Mouse (Mus musculus): ENCODE data around the gene Egflam. TPM values are rescaled to one million over a fixed set of nuclear protein-coding genes. Genes with fewer than 3 reads are reported as not detected.

The Egflam gene
- polyA plus RNA-seq, 1 experiment from 2014 or later = 15.3 TPM

DNA sequence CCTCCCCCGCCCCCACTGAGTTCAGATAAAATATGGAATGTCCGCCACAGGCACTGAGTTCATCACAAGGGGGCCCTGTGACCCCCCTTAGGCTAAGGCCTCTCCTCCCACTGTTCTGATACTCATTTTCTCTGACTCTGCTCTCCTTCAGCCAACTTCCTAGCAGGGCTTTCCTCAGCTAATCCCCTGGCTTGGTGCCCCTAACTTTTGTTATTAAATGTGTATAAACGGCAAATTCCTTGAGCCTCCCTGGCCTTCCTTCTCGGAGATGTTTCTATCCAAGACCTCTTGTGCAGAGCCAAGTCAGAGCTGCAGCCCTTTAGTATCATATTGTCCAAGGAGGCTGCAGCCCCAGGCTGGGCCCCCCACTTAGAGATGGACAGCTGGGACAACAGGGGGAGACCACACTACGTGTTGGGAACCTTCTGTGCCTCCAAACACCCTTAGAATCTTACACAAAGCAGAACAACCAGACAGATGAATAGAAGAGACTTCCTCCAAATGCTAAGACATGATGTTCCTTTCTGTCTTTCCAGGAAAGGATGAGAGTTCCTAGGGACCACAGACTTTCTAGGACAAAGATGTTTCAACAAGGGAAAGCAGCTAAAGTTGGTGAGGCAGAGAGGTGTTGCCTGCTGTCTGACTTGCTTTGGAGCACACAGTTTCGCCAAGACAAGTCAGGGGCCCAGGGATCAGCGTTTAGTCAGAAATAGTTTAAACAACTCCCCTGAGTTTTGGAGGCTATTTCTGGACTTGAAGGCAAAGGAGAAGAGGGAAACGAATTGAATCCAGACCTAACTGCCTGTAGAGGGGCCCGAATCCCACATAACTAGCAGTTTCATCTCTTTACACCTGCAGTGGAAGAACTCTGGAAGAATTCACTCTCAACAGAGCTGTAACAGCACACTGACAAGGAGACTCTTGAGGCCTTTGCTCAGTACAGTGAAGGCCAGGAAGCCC is 196.5 kb downstream of the Egflam start:
- ATAC-seq (ENCODE audit: low FRiP score, low TSS enrichment) = no peak
- no peak overlapping the region for H3K4me3 ChIP-seq (ENCODE audit: low read length)
- H3K4me1 ChIP-seq (ENCODE audit: control insufficient read depth, insufficient read depth, low read length) = peaks cover 24% of the 10 kb centered on the region; the same call in 1 of the 2 replicates
- H3K4me2 ChIP-seq (replicated peaks; ENCODE audit: low read depth, low read length) = no peak overlapping the region
- H3K9me3 ChIP-seq (ENCODE audit: control insufficient read depth, low read length) = no peaks in the 10 kb centered on the region
- H3K27me3 ChIP-seq (ENCODE audit: control insufficient read depth, insufficient read depth, low read length) = no peaks in the 10 kb centered on the region
- WGBS = 63% methylated on average over 9 of the region's 9 CpGs
- H3K9ac ChIP-seq (ENCODE audit: low read depth, low read length) = no peak overlapping the region
- no peaks in the 10 kb centered on the region for H3K36me3 ChIP-seq (ENCODE audit: control insufficient read depth, insufficient read depth, low read length)
- H3K27ac ChIP-seq (ENCODE audit: low read depth, low read length) = no peak overlapping the region

GRCm38 (mm10) chr15:7200286-7200685 is 197.9 kb downstream of the Egflam start:
- Histone ChIP-seq H3K9ac (ENCODE audit: low read depth, low read length) (no peak overlapping the region), H3K4me2 (replicated peaks; ENCODE audit: low read depth, low read length) (no peak overlapping the region), H3K36me3 (ENCODE audit: control insufficient read depth, insufficient read depth, low read length) (no peaks in the 10 kb centered on the region), H3K4me1 (ENCODE audit: control insufficient read depth, insufficient read depth, low read length) (peaks cover 24% of the 10 kb centered on the region; the same call in 1 of the 2 replicates), H3K27ac (ENCODE audit: low read depth, low read length) (no peak overlapping the region), H3K27me3 (ENCODE audit: control insufficient read depth, insufficient read depth, low read length) (no peaks in the 10 kb centered on the region), H3K9me3 (ENCODE audit: control insufficient read depth, low read length) (no peaks in the 10 kb centered on the region), H3K4me3 (ENCODE audit: low read length) (no peak overlapping the region)
- 69% methylated on average over 6 of the region's 6 CpGs for WGBS
- ATAC-seq (ENCODE audit: low FRiP score, low TSS enrichment) = no peak

GRCm38 (mm10) chr15:7198816-7199215 is 199.4 kb downstream of the Egflam start:
- no peaks in the 10 kb centered on the region for H3K27me3 ChIP-seq (ENCODE audit: control insufficient read depth, insufficient read depth, low read length)
- H3K9me3 ChIP-seq (ENCODE audit: control insufficient read depth, low read length) = no peaks in the 10 kb centered on the region
- H3K4me3 ChIP-seq (ENCODE audit: low read length) = no peak overlapping the region
- no peak overlapping the region for H3K9ac ChIP-seq (ENCODE audit: low read depth, low read length)
- ATAC-seq (ENCODE audit: low FRiP score, low TSS enrichment) = 0 out of 2 replicates have a peak, but pooled peaks have one; percentile 32
- WGBS = 53% methylated on average over 2 of the region's 2 CpGs
- H3K4me1 ChIP-seq (ENCODE audit: control insufficient read depth, insufficient read depth, low read length) = peaks cover 17% of the 10 kb centered on the region; the same call in 1 of the 2 replicates
- H3K4me2 ChIP-seq (replicated peaks; ENCODE audit: low read depth, low read length) = no peak overlapping the region
- no peaks in the 10 kb centered on the region for H3K36me3 ChIP-seq (ENCODE audit: control insufficient read depth, insufficient read depth, low read length)
- no peak overlapping the region for H3K27ac ChIP-seq (ENCODE audit: low read depth, low read length)

DNA sequence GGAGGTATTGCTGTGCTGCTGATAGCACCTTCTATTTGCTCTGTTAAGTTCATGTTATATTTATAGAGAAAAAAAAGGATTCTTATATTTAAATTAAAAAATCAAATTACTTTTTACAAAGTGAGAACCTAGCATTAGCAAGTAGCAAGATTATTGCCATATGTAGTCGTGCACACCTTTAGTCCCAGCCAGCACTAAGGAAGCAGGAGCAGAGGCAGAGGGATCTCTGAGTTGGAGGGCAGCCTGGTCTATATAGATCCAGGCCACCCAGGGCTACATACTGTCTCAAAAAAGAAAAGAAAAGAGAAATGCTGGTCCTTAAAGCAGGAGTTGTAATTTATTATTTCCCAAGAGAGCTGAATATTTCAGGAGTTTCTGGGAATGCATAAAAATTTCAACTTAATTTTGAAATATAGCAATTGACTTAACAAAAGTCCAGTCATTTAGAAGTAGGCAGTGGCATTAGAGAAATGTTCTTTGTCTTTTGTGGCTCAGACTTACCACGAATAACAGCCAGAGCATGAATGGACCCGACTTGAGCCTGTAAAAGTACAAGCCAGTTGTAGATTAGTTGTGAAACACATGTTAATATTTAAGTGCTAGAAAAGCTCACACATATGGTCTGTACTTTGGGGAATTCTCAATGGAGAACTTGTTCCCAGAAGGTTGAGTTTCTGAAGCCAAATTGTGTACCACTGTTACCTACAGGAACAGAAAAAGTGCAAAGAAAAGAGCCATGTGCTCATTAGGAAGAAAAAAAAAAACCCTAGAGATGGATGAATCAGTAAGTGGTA is 200.3 kb downstream of the Egflam start:
- Histone ChIP-seq H3K4me2 (replicated peaks; ENCODE audit: low read depth, low read length) (no peak overlapping the region), H3K4me1 (ENCODE audit: control insufficient read depth, insufficient read depth, low read length) (peaks cover 10% of the 10 kb centered on the region; the same call in 1 of the 2 replicates), H3K36me3 (ENCODE audit: control insufficient read depth, insufficient read depth, low read length) (no peaks in the 10 kb centered on the region), H3K9me3 (ENCODE audit: control insufficient read depth, low read length) (no peaks in the 10 kb centered on the region), H3K27me3 (ENCODE audit: control insufficient read depth, insufficient read depth, low read length) (no peaks in the 10 kb centered on the region), H3K4me3 (ENCODE audit: low read length) (no peak overlapping the region), H3K9ac (ENCODE audit: low read depth, low read length) (no peak overlapping the region), H3K27ac (ENCODE audit: low read depth, low read length) (no peak overlapping the region)
- ATAC-seq (ENCODE audit: low FRiP score, low TSS enrichment) = no peak
- WGBS = 79% methylated on average over 3 of the region's 3 CpGs

DNA sequence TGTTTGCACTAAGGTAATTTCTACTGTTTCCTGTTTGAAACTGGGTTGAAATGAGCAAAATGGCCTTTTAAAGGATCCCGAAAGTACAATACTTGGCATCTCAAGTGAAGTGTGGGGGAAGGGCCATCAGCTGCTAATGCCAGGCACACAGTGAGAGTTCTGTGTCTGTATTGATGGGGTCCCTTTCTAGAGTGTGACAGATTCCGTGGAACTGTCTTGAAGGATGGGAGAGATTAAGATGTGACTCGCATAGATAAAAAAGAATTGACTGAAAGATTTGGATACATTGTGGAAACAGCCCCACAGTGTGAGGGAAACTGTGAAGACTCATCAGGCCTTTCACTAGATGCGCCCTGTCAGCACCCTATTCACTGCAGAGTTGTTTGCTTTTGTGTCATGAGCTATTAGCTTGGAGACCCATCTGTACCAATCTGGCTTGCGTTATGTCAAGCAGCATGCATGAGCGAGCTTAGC is 203.4 kb downstream of the Egflam start:
- Histone ChIP-seq H3K36me3 (ENCODE audit: control insufficient read depth, insufficient read depth, low read length) (peaks cover 6% of the 10 kb centered on the region; the same call in 1 of the 2 replicates), H3K9ac (ENCODE audit: low read depth, low read length) (no peak overlapping the region), H3K9me3 (ENCODE audit: control insufficient read depth, low read length) (no peaks in the 10 kb centered on the region), H3K27me3 (ENCODE audit: control insufficient read depth, insufficient read depth, low read length) (no peaks in the 10 kb centered on the region), H3K4me2 (replicated peaks; ENCODE audit: low read depth, low read length) (no peak overlapping the region), H3K27ac (ENCODE audit: low read depth, low read length) (no peak overlapping the region), H3K4me3 (ENCODE audit: low read length) (no peak overlapping the region), H3K4me1 (ENCODE audit: control insufficient read depth, insufficient read depth, low read length) (no peaks in the 10 kb centered on the region)
- 77% methylated on average over 6 of the region's 6 CpGs for WGBS
- ATAC-seq (ENCODE audit: low FRiP score, low TSS enrichment) = no peak

DNA sequence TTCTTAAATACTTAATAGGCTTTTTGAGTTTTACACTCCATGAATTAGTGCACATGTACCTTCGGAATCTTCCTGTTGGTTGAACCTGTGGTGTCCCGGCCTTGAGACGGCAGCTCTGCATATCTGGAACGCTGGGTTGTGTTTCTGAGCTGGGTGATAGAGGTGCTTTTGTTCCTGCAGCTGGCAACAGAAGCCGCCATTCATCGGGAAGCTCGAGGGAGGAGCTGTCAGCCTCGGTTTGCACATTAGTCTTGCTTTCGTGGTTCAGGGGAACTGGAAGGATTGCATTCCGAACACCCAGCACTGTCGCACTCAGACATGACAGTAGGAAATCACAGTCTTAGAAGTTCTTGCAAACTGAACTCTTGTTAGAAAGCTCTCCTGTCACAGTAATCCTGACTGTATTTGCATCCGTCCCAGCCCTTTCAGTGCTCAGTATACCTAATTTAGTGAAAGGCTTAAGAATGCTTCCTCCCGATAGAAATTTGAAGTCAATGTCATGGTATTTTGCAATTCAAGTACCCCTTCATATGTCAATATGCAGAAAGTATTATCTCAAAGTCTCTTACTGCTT is 204.0 kb downstream of the Egflam start:
- Histone ChIP-seq H3K4me1 (ENCODE audit: control insufficient read depth, insufficient read depth, low read length) (no peaks in the 10 kb centered on the region), H3K27me3 (ENCODE audit: control insufficient read depth, insufficient read depth, low read length) (no peaks in the 10 kb centered on the region), H3K4me2 (replicated peaks; ENCODE audit: low read depth, low read length) (no peak overlapping the region), H3K4me3 (ENCODE audit: low read length) (no peak overlapping the region), H3K27ac (ENCODE audit: low read depth, low read length) (no peak overlapping the region), H3K9me3 (ENCODE audit: control insufficient read depth, low read length) (no peaks in the 10 kb centered on the region), H3K9ac (ENCODE audit: low read depth, low read length) (no peak overlapping the region), H3K36me3 (ENCODE audit: control insufficient read depth, insufficient read depth, low read length) (peaks cover 11% of the 10 kb centered on the region; the same call in 1 of the 2 replicates)
- no peak for ATAC-seq (ENCODE audit: low FRiP score, low TSS enrichment)
- WGBS = 41% methylated on average over 13 of the region's 13 CpGs

DNA sequence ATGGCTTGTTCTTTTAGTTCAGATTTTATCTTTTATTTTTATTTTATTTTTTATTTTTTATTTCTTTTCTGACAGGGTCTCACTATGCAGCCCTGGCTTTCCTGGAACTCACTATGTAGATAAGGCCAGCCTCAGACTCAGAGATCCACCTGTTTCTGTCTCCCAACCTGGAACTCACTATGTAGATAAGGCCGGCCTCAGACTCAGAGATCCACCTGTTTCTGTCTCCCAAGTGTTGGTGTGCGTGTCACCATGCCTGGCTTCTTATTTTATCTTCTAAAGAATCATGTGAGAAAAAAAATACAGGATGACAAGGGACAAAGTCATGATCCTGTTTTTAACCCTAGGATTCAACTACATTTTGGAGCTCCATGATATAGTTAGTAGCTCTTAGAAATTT is 205.6 kb downstream of the Egflam start:
- no peaks in the 10 kb centered on the region for H3K4me1 ChIP-seq (ENCODE audit: control insufficient read depth, insufficient read depth, low read length)
- H3K36me3 ChIP-seq (ENCODE audit: control insufficient read depth, insufficient read depth, low read length) = peaks cover 17% of the 10 kb centered on the region
- H3K27ac ChIP-seq (ENCODE audit: low read depth, low read length) = no peak overlapping the region
- H3K27me3 ChIP-seq (ENCODE audit: control insufficient read depth, insufficient read depth, low read length) = no peaks in the 10 kb centered on the region
- no peak overlapping the region for H3K9ac ChIP-seq (ENCODE audit: low read depth, low read length)
- no peak overlapping the region for H3K4me2 ChIP-seq (replicated peaks; ENCODE audit: low read depth, low read length)
- no peak overlapping the region for H3K4me3 ChIP-seq (ENCODE audit: low read length)
- WGBS = 99% methylated on average over 2 of the region's 2 CpGs
- H3K9me3 ChIP-seq (ENCODE audit: control insufficient read depth, low read length) = no peaks in the 10 kb centered on the region
- no peak for ATAC-seq (ENCODE audit: low FRiP score, low TSS enrichment)

- Histone ChIP-seq H3K4me3 (ENCODE audit: low read length) (no peak overlapping the region), H3K9me3 (ENCODE audit: control insufficient read depth, low read length) (no peaks in the 10 kb centered on the region), H3K36me3 (ENCODE audit: control insufficient read depth, insufficient read depth, low read length) (peaks cover 27% of the 10 kb centered on the region), H3K27ac (ENCODE audit: low read depth, low read length) (no peak overlapping the region), H3K27me3 (ENCODE audit: control insufficient read depth, insufficient read depth, low read length) (no peaks in the 10 kb centered on the region), H3K4me1 (ENCODE audit: control insufficient read depth, insufficient read depth, low read length) (no peaks in the 10 kb centered on the region), H3K9ac (ENCODE audit: low read depth, low read length) (no peak overlapping the region), H3K4me2 (replicated peaks; ENCODE audit: low read depth, low read length) (no peak overlapping the region)
- no peak for ATAC-seq (ENCODE audit: low FRiP score, low TSS enrichment)
- WGBS = 62% methylated on average over 4 of the region's 4 CpGs
Observed at GRCm38 (mm10) chr15:7191074-7191473, 207.1 kb downstream of the Egflam start.

All from kidney, embryonic 14.5 days (tissue).